Mouse (Mus musculus): ENCODE data around the gene Hexb. TPM values are rescaled to one million over a fixed set of nuclear protein-coding genes. Genes with fewer than 3 reads are reported as not detected.
A peak's percentile ranks its signal among the peaks of the same experiment; 100 is the strongest.

Gene Hexb
- polyA plus RNA-seq, 1 experiment from 2014 or later: 20.5 TPM

DNA sequence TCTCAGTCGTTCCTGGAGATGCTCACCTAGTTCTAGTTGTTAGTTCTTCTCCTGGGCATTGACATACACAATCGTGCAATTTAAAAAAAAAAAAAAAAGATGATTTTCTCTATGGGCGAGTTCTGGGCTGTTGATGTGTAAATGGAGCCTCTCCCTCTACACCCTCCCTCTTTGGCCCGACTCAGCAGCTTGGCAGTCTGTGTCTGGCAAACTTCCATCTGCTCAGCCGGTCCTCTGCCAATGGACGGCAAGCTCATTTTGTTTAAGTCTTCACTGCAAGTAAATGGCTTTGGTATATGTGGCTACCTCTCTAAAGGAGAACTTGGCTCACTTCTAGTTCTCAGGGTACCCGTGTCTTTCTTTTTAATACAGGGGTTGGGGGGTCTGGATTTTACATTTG is 4.7 kb downstream of the Hexb start:
- Histone ChIP-seq H3K27ac (no peak overlapping the region), H3K4me1 (peaks cover 23% of the 10 kb centered on the region), H3K27me3 (ENCODE audit: poor library complexity, severe bottlenecking) (peaks cover 12% of the 10 kb centered on the region), H3K4me3 (no peak overlapping the region), H3K36me3 (replicated peaks) (no peaks in the 10 kb centered on the region), H3K9me3 (no peaks in the 10 kb centered on the region)
- DNase-seq (ENCODE audit: extremely low spot score, low spot score): no peak
- WGBS: 80% methylated on average over 7 of the region's 7 CpGs

DNA sequence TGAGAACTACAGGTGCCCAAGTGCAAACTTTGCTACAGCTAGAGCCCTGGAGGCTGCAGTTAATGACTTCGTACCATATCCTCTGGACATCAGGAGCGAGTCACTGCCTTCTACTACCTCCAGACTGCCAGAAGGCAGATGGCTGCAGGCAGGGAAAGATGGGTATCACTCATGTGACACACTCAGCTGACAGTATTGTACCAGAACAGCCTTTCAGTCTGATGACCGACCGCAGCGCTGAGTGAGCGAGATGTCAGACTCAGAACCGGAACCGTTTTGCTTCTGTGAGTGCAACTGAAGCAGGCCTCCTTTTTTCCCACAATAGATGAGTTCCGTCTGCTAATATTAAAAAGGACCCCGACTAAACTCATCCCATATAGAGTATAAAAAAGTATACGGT is 5.5 kb downstream of the Hexb start:
- Histone ChIP-seq H3K4me1 (peaks cover 16% of the 10 kb centered on the region), H3K27ac (no peak overlapping the region), H3K4me3 (no peak overlapping the region), H3K27me3 (ENCODE audit: poor library complexity, severe bottlenecking) (peaks cover 12% of the 10 kb centered on the region), H3K9me3 (no peaks in the 10 kb centered on the region), H3K36me3 (replicated peaks) (no peaks in the 10 kb centered on the region)
- WGBS: 91% methylated on average over 11 of the region's 11 CpGs
- DNase-seq (ENCODE audit: extremely low spot score, low spot score): no peak

- no peaks in the 10 kb centered on the region for H3K9me3 ChIP-seq
- no peak for DNase-seq (ENCODE audit: extremely low spot score, low spot score)
- no peak overlapping the region for H3K27ac ChIP-seq
- 90% methylated on average over 5 of the region's 5 CpGs for WGBS
- H3K27me3 ChIP-seq (ENCODE audit: poor library complexity, severe bottlenecking): no peaks in the 10 kb centered on the region
- peaks cover 15% of the 10 kb centered on the region for H3K36me3 ChIP-seq (replicated peaks)
- H3K4me1 ChIP-seq: no peaks in the 10 kb centered on the region
- H3K4me3 ChIP-seq: no peak overlapping the region
Observed at GRCm38 (mm10) chr13:97187693-97188092, 10.5 kb downstream of the Hexb start.

DNA sequence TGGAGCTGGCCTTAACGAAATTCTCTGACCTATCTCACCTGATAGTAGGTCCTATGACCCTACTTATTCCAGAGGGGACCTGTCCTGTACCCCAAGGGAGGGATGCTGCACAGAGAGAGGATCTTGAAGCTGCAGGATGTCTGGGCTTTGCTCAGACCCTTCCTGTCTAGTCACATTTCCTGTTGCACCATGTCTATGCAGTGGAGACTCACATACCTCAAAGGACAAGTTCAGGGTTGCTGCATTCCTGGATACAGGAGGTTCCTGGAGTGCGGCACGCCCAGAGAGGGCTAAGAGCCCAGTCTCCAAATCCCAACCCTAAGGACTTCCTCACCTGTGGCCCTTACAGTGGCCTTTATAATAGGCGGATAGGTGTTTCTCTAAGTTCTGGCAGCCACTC is 11.8 kb downstream of the Hexb start:
- H3K27ac ChIP-seq: no peak overlapping the region
- WGBS: 89% methylated on average over 4 of the region's 4 CpGs
- H3K4me3 ChIP-seq: no peak overlapping the region
- DNase-seq (ENCODE audit: extremely low spot score, low spot score): no peak
- H3K36me3 ChIP-seq (replicated peaks): peaks cover 20% of the 10 kb centered on the region
- no peaks in the 10 kb centered on the region for H3K4me1 ChIP-seq
- H3K27me3 ChIP-seq (ENCODE audit: poor library complexity, severe bottlenecking): no peaks in the 10 kb centered on the region
- H3K9me3 ChIP-seq: no peaks in the 10 kb centered on the region

GRCm38 (mm10) chr13:97184656-97185055 is 13.5 kb downstream of the Hexb start:
- H3K27ac ChIP-seq: no peak overlapping the region
- H3K36me3 ChIP-seq (replicated peaks): peaks cover 36% of the 10 kb centered on the region
- H3K4me3 ChIP-seq: no peak overlapping the region
- DNase-seq (ENCODE audit: extremely low spot score, low spot score): no peak
- H3K9me3 ChIP-seq: no peaks in the 10 kb centered on the region
- H3K4me1 ChIP-seq: no peaks in the 10 kb centered on the region; the same call in 1 of the 2 replicates
- no peaks in the 10 kb centered on the region for H3K27me3 ChIP-seq (ENCODE audit: poor library complexity, severe bottlenecking)
- 88% methylated on average over 5 of the region's 5 CpGs for WGBS

- Histone ChIP-seq H3K36me3 (replicated peaks) (peaks cover 41% of the 10 kb centered on the region), H3K27ac (no peak overlapping the region), H3K4me3 (no peak overlapping the region), H3K9me3 (no peaks in the 10 kb centered on the region), H3K4me1 (no peaks in the 10 kb centered on the region; the same call in 1 of the 2 replicates), H3K27me3 (ENCODE audit: poor library complexity, severe bottlenecking) (no peaks in the 10 kb centered on the region)
- WGBS: 98% methylated on average over 2 of the region's 2 CpGs
- no peak for DNase-seq (ENCODE audit: extremely low spot score, low spot score)
Observed at GRCm38 (mm10) chr13:97184168-97184567, 14.0 kb downstream of the Hexb start.

- H3K36me3 ChIP-seq (replicated peaks): peaks cover 55% of the 10 kb centered on the region
- H3K4me1 ChIP-seq: no peaks in the 10 kb centered on the region; the same call in 1 of the 2 replicates
- WGBS: 88% methylated on average over 4 of the region's 4 CpGs
- H3K9me3 ChIP-seq: no peaks in the 10 kb centered on the region
- no peaks in the 10 kb centered on the region for H3K27me3 ChIP-seq (ENCODE audit: poor library complexity, severe bottlenecking)
- no peak overlapping the region for H3K4me3 ChIP-seq
- no peak overlapping the region for H3K27ac ChIP-seq
- DNase-seq (ENCODE audit: extremely low spot score, low spot score): no peak
Observed at GRCm38 (mm10) chr13:97182821-97183220, 15.3 kb downstream of the Hexb start.

GRCm38 (mm10) chr13:97180113-97180828 is 17.9 kb downstream of the Hexb start:
- no peak overlapping the region for H3K4me3 ChIP-seq
- DNase-seq (ENCODE audit: extremely low spot score, low spot score): no peak
- no peaks in the 10 kb centered on the region; the same call in 1 of the 2 replicates for H3K4me1 ChIP-seq
- no peaks in the 10 kb centered on the region for H3K27me3 ChIP-seq (ENCODE audit: poor library complexity, severe bottlenecking)
- peaks cover 78% of the 10 kb centered on the region for H3K36me3 ChIP-seq (replicated peaks)
- H3K27ac ChIP-seq: peak overlapping the region; percentile 36; the same call in 1 of the 2 replicates
- 72% methylated on average over 6 of the region's 6 CpGs for WGBS
- no peaks in the 10 kb centered on the region for H3K9me3 ChIP-seq

- H3K27me3 ChIP-seq (ENCODE audit: poor library complexity, severe bottlenecking): no peaks in the 10 kb centered on the region
- H3K4me1 ChIP-seq: no peaks in the 10 kb centered on the region; the same call in 1 of the 2 replicates
- H3K4me3 ChIP-seq: no peak overlapping the region
- no peaks in the 10 kb centered on the region for H3K9me3 ChIP-seq
- 76% methylated on average over 7 of the region's 7 CpGs for WGBS
- DNase-seq (ENCODE audit: extremely low spot score, low spot score): no peak
- no peak overlapping the region for H3K27ac ChIP-seq
- H3K36me3 ChIP-seq (replicated peaks): peaks cover 85% of the 10 kb centered on the region
Observed at GRCm38 (mm10) chr13:97178943-97179342, 19.2 kb downstream of the Hexb start.

GRCm38 (mm10) chr13:97176731-97177130 is 21.4 kb downstream of the Hexb start:
- no peak for DNase-seq (ENCODE audit: extremely low spot score, low spot score)
- no peaks in the 10 kb centered on the region; the same call in 1 of the 2 replicates for H3K4me1 ChIP-seq
- no peaks in the 10 kb centered on the region for H3K27me3 ChIP-seq (ENCODE audit: poor library complexity, severe bottlenecking)
- no peak overlapping the region for H3K4me3 ChIP-seq
- no peaks in the 10 kb centered on the region for H3K9me3 ChIP-seq
- H3K27ac ChIP-seq: no peak overlapping the region
- WGBS: 94% methylated on average over 5 of the region's 5 CpGs
- peaks cover 93% of the 10 kb centered on the region for H3K36me3 ChIP-seq (replicated peaks)

DNA sequence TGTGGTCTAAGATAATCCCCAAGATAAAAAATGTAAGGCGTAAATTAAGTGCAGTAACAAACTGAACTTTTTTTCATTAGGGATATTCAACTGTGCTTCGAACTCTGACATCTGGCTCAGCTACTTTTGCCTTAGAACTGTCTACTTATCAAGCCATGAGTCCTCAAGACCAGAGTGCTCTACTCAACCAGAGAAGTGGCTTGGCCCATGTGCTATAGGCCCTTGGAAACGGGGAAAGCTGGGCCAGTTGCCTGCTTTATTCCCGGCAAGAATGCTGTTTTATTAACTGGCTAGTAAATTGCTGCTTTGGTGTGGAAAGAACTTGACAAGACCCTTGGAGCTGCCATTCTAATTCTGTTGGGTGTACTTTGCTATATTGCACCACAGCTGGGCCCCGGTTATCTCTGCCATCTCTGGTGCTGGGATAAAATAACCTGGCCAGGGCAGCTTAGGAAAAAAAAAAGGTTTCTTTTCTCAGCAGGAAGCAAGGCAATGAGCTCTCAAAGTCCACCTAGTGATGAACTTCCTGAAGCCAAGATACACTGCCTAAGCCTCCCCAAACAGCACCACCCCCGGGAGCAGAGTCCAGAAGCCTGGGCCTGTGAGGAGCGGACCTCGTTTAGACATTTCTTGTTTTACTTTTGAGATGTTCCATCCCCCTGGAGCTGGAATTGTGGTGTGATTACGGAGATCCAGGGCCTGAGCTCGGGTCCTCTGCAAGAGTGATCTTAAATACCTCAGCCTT is 22.5 kb downstream of the Hexb start:
- 90% methylated on average over 10 of the region's 10 CpGs for WGBS
- peaks cover 95% of the 10 kb centered on the region for H3K36me3 ChIP-seq (replicated peaks)

DNA sequence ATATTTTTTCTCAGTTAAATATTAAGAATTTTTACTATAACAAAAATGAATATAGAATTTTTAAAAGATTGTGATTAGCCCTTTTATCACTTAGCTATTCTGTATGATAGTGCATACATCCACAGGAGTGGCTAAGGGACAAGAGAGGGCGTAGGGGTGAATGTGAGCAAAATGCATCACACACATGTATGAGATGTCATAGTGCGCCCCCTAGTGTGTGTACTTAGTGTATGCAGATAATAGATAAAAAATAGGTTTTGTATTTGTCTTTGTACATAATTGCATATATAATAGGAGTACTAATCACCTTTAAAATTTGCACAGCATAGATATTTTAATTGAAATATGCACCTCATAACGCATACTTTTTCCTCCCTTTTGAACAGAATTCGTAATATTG is 52.3 kb downstream of the Hexb start:
- Histone ChIP-seq H3K4me1 (no peaks in the 10 kb centered on the region), H3K9me3 (no peaks in the 10 kb centered on the region), H3K27me3 (ENCODE audit: poor library complexity, severe bottlenecking) (no peaks in the 10 kb centered on the region), H3K36me3 (replicated peaks) (peaks cover 75% of the 10 kb centered on the region), H3K27ac (no peak overlapping the region), H3K4me3 (no peak overlapping the region)
- no peak for DNase-seq (ENCODE audit: extremely low spot score, low spot score)
- 63% methylated on average over 4 of the region's 4 CpGs for WGBS

More for the DNA sequence above, 22.5 kb downstream of the Hexb start:
- no peaks in the 10 kb centered on the region for H3K9me3 ChIP-seq
- H3K4me3 ChIP-seq: no peak overlapping the region
- H3K27ac ChIP-seq: no peak overlapping the region
- no peaks in the 10 kb centered on the region for H3K27me3 ChIP-seq (ENCODE audit: poor library complexity, severe bottlenecking)
- DNase-seq (ENCODE audit: extremely low spot score, low spot score): no peak
- no peaks in the 10 kb centered on the region; the same call in 1 of the 2 replicates for H3K4me1 ChIP-seq

GRCm38 (mm10) chr13:97142321-97142720 is 55.8 kb downstream of the Hexb start:
- H3K36me3 ChIP-seq (replicated peaks): peaks cover 40% of the 10 kb centered on the region
- H3K4me1 ChIP-seq: peaks cover 6% of the 10 kb centered on the region
- H3K9me3 ChIP-seq: no peaks in the 10 kb centered on the region
- no peak for DNase-seq (ENCODE audit: extremely low spot score, low spot score)
- WGBS: 87% methylated on average over 7 of the region's 7 CpGs
- H3K4me3 ChIP-seq: no peak overlapping the region
- H3K27me3 ChIP-seq (ENCODE audit: poor library complexity, severe bottlenecking): no peaks in the 10 kb centered on the region
- no peak overlapping the region for H3K27ac ChIP-seq

Data from forebrain, embryonic 10.5 days (tissue).